Mouse (Mus musculus) midbrain, embryonic 11.5 days (tissue): ENCODE measurements around the gene Commd1. TPM values are rescaled to one million over a fixed set of nuclear protein-coding genes. Genes with fewer than 3 reads are reported as not detected.

Experiments used
- ATAC-seq: fragments of 200-750 bp; cut with Nextera tagmentation; 2 replicates; pipeline ENCODE4 v1.8.0; 2017; ENCODE audit warnings: moderate TSS enrichment, moderate library complexity; ENCODE audit not compliant: low FRiP score
- DNase-seq: peaks from one replicate; pipeline ENCODE4 v3.0.0; 2015; ENCODE audit warnings: low spot score; ENCODE audit errors: missing footprints
- H3K27ac ChIP-seq: fragments of 300-500 bp; sonication (generic); 2 replicates; pipeline ENCODE4 v1.5.1; 2014; ENCODE audit warnings: low read depth, low read length
- H3K27me3 ChIP-seq: fragments of 300-500 bp; sonication (generic); 2 replicates; pipeline ENCODE4 v1.6.1; 2014; ENCODE audit warnings: mild to moderate bottlenecking, low read length, moderate library complexity, mixed read lengths; ENCODE audit not compliant: control insufficient read depth, insufficient read depth
- H3K36me3 ChIP-seq: fragments of 300-500 bp; sonication (generic); 2 replicates; pipeline ENCODE4 v1.6.1; 2014; ENCODE audit warnings: mild to moderate bottlenecking, low read length, moderate library complexity, mixed read lengths; ENCODE audit not compliant: control insufficient read depth, insufficient read depth
- H3K4me1 ChIP-seq: fragments of 300-500 bp; sonication (generic); 2 replicates; pipeline ENCODE4 v1.6.1; 2014; ENCODE audit warnings: low read length; ENCODE audit not compliant: control insufficient read depth, insufficient read depth
- H3K4me2 ChIP-seq: fragments of 300-500 bp; sonication (generic); 2 replicates; pipeline ENCODE4 v1.6.1; 2014; ENCODE audit warnings: mild to moderate bottlenecking, moderate library complexity
- H3K4me3 ChIP-seq: fragments of 300-500 bp; sonication (generic); 2 replicates; pipeline ENCODE4 v1.5.1; 2014; ENCODE audit warnings: low read depth, low read length
- H3K9ac ChIP-seq: fragments of 300-500 bp; sonication (generic); 2 replicates; pipeline ENCODE4 v1.6.1; 2014; ENCODE audit warnings: low read length
- H3K9me3 ChIP-seq: fragments of 300-500 bp; sonication (generic); 2 replicates; pipeline ENCODE4 v1.6.1; 2016; ENCODE audit warnings: low read length; ENCODE audit not compliant: control insufficient read depth
- WGBS: fragments of 180-500 bp; shearing (Covaris S2); extraction: QIAGEN DNeasy Blood & Tissue Kit; methylation state at CpG from one replicate; pipeline ENCODE4 v1.1.7; 2014; 5-methylcytosine and 5-hydroxymethylcytosine counted together
- polyA plus RNA-seq: library from polyadenylated mRNA; unstranded; fragments of >200 nt; fragmentation: Nextera tagmentation; extraction: Ambion mirVana; gene quantifications from 2 replicates; pipeline ENCODE4 v1.2.1, GENCODE M21; 2014

The Commd1 gene
- polyA plus RNA-seq, 1 experiment from 2014 or later, result 437 TPM

- H3K4me1 ChIP-seq, result no peaks in the 10 kb centered on the region
- ATAC-seq, result no peak
- no peak overlapping the region for H3K4me3 ChIP-seq
- H3K9ac ChIP-seq, result no peak overlapping the region
- no peak for DNase-seq
- H3K27ac ChIP-seq, result no peak overlapping the region
- WGBS, result 85% methylated on average over 4 of the region's 4 CpGs
- no peaks in the 10 kb centered on the region for H3K27me3 ChIP-seq
- H3K36me3 ChIP-seq, result no peaks in the 10 kb centered on the region
- no peaks in the 10 kb centered on the region for H3K9me3 ChIP-seq
- no peak overlapping the region for H3K4me2 ChIP-seq
Measured at GRCm38 (mm10) chr11:23013580-23014294, 31.6 kb upstream of the Commd1 start.

DNA sequence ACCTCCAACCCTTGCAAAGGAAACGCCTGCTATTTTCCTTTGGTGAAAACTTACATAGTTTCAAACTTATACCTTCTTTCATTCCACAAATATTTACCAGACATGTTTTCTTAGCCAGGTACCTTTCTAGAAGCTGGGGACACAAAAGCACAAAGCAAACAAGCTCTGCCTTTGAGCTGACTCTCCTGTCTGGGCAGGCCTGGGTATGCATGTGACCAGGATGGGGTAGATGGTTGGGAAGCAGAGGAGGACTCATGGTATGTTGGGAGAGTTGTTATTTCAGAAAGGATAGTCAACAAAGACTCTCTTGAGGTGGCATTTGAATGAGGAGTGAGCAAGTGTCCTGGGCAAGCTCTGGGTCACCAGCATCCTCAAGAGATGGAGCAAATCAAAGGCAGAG is 30.9 kb upstream of the Commd1 start:
- Histone ChIP-seq H3K36me3 (no peaks in the 10 kb centered on the region), H3K4me2 (no peak overlapping the region), H3K9ac (no peak overlapping the region), H3K27me3 (no peaks in the 10 kb centered on the region), H3K4me1 (no peaks in the 10 kb centered on the region), H3K27ac (no peak overlapping the region), H3K9me3 (no peaks in the 10 kb centered on the region), H3K4me3 (no peak overlapping the region)
- DNase-seq, result no peak
- WGBS, result 72% methylated on average over 1 of the region's 1 CpGs
- ATAC-seq, result no peak

DNA sequence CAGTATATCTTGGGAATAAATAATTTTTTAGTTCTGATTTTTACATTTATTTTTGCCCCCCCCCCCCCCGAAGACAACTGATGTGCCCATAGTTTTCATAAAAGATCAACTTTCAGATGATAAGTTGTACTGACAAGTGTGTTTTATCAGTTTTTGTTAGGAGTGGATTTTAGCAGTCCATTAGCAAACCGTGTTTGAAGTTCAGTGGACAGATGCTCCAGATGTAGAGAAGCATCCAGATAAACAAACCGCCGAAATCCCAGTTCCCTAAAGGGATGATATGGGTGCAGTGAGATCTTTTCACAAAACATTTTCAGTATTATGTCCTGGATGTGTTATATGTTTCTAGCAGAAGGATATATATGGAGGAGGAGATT is 26.6 kb upstream of the Commd1 start:
- WGBS, result 48% methylated on average over 4 of the region's 4 CpGs
- H3K27ac ChIP-seq, result no peak overlapping the region; the same call in 1 of the 2 replicates
- peak overlapping the region; percentile 40 for H3K4me3 ChIP-seq
- DNase-seq (peak; percentile 90), ATAC-seq (no peak)
- H3K9me3 ChIP-seq, result no peaks in the 10 kb centered on the region
- H3K4me2 ChIP-seq, result peak overlapping the region; percentile 62
- H3K36me3 ChIP-seq, result peaks cover 4% of the 10 kb centered on the region; the same call in 1 of the 2 replicates
- H3K9ac ChIP-seq, result peak overlapping the region; percentile 66; the same call in 1 of the 2 replicates
- H3K4me1 ChIP-seq, result peaks cover 4% of the 10 kb centered on the region; the same call in 1 of the 2 replicates
- H3K27me3 ChIP-seq, result no peaks in the 10 kb centered on the region

GRCm38 (mm10) chr11:23008181-23008823 is 26.1 kb upstream of the Commd1 start:
- peaks cover 4% of the 10 kb centered on the region; the same call in 1 of the 2 replicates for H3K4me1 ChIP-seq
- no peaks in the 10 kb centered on the region for H3K9me3 ChIP-seq
- WGBS, result under 1% methylated on average over 40 of the region's 40 CpGs
- ATAC-seq, result peak; percentile 97
- peak overlapping the region; percentile 62 for H3K4me2 ChIP-seq
- H3K27ac ChIP-seq, result peak overlapping the region; percentile 55
- H3K9ac ChIP-seq, result peak overlapping the region; percentile 66
- H3K36me3 ChIP-seq, result peaks cover 8% of the 10 kb centered on the region; the same call in 1 of the 2 replicates
- DNase-seq, result no peak
- peak overlapping the region; percentile 40 for H3K4me3 ChIP-seq
- no peaks in the 10 kb centered on the region for H3K27me3 ChIP-seq

DNA sequence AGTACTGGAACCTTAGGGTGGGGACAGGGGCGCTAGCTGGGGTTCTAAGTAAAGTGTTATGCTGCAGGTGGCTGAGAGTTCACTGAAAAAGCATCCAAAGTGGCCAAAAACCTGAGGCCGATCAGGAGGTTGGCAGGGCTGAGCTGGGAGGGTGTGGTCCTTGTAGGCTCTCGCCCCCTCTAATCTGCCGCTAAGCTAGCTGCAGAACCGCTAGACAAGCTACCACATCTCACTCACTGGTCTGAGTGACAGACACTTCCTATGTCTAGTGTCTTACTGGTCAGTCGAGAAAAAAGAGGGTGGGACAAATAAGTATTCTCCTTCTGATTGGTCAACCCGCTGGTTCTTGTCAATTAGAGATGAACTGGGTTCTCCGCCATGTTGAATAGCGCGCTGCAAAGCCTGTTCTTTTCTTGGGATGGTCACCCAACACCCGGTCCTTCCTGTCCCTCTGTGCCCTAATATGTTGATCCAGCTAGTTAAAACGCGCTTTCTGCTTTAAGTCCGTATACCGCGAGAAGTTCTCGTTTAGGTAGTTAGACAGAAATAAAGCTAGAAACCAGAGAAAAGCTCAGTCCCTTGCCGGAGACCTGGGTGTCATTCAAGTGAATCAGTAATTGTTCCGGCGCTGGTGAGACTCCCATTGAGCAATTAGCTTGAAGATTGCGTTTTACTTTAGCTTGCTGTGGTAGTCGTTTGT is 25.4 kb upstream of the Commd1 start, which contains the start of gene Fam161a:
Gene Fam161a (plus strand): TSS at position 51 of the 700 bp plus-strand sequence.
- no peaks in the 10 kb centered on the region for H3K9me3 ChIP-seq
- peak within 1 kb of the TSS; percentile 40 for H3K4me3 ChIP-seq
- ATAC-seq (peak; percentile 93), DNase-seq (peak; percentile 98)
- H3K27me3 ChIP-seq, result no peaks in the 10 kb centered on the region
- under 1% methylated on average over 22 of the region's 22 CpGs for WGBS
- H3K27ac ChIP-seq, result peak within 1 kb of the TSS; percentile 55
- H3K9ac ChIP-seq, result peak within 1 kb of the TSS; percentile 66
- peaks cover 10% of the 10 kb centered on the region; the same call in 1 of the 2 replicates for H3K36me3 ChIP-seq
- H3K4me1 ChIP-seq, result peaks cover 4% of the 10 kb centered on the region; the same call in 1 of the 2 replicates
- peak within 1 kb of the TSS; percentile 62 for H3K4me2 ChIP-seq

- Histone ChIP-seq H3K27me3 (no peaks in the 10 kb centered on the region), H3K4me1 (peaks cover 4% of the 10 kb centered on the region; the same call in 1 of the 2 replicates), H3K4me2 (peak overlapping the region; percentile 62), H3K4me3 (peak overlapping the region; percentile 40), H3K9me3 (no peaks in the 10 kb centered on the region), H3K9ac (no peak overlapping the region), H3K36me3 (peaks cover 15% of the 10 kb centered on the region; the same call in 1 of the 2 replicates), H3K27ac (0 out of 2 replicates have a peak overlapping the region, but pooled peaks have one; percentile 25)
- WGBS, result 8% methylated on average over 6 of the region's 6 CpGs
- no peak for DNase-seq
- peak; percentile 43 for ATAC-seq
Measured at GRCm38 (mm10) chr11:23007166-23007480, 24.9 kb upstream of the Commd1 start.

DNA sequence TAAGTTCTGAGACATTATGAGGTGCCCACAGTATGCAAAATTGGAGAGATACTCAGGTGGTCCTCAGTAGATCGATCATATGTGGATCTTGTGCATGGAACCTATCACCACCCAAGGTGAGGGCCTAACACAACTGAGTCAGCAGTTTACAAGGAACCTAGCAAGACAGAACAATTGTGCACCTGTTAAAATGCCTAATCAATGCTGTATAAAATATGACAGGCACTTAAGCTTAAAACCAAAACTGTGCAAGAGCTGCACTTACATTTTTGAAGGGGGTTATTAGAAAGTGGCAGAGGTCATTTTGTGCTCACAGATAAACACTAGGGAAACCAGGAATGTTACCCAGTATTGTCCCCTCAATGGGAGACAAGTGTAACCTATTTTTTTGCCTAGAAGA is 23.1 kb upstream of the Commd1 start:
- no peak overlapping the region for H3K4me3 ChIP-seq
- H3K36me3 ChIP-seq, result peaks cover 22% of the 10 kb centered on the region
- ATAC-seq, result no peak
- DNase-seq, result no peak
- H3K4me2 ChIP-seq, result no peak overlapping the region
- no peak overlapping the region for H3K9ac ChIP-seq
- no peak overlapping the region for H3K27ac ChIP-seq
- H3K9me3 ChIP-seq, result no peaks in the 10 kb centered on the region
- H3K27me3 ChIP-seq, result no peaks in the 10 kb centered on the region
- H3K4me1 ChIP-seq, result peaks cover 4% of the 10 kb centered on the region; the same call in 1 of the 2 replicates
- WGBS, result 95% methylated on average over 1 of the region's 1 CpGs

GRCm38 (mm10) chr11:22998308-22998707 is 16.1 kb upstream of the Commd1 start:
- Histone ChIP-seq H3K36me3 (peaks cover 39% of the 10 kb centered on the region), H3K4me2 (no peak overlapping the region), H3K4me3 (no peak overlapping the region), H3K27ac (no peak overlapping the region), H3K9ac (no peak overlapping the region), H3K27me3 (no peaks in the 10 kb centered on the region), H3K4me1 (no peaks in the 10 kb centered on the region), H3K9me3 (no peaks in the 10 kb centered on the region)
- DNase-seq (peak; percentile 87), ATAC-seq (no peak)
- 73% methylated on average over 1 of the region's 1 CpGs for WGBS
